Mouse (Mus musculus) liver, embryonic 15.5 days (tissue): ENCODE measurements around the gene Inpp5k. TPM values are rescaled to one million over a fixed set of nuclear protein-coding genes. Genes with fewer than 3 reads are reported as not detected.
A peak's percentile ranks its signal among the peaks of the same experiment; 100 is the strongest.

Experiments used
- ATAC-seq: fragments of 200-750 bp; cut with Nextera tagmentation; 2 replicates; pipeline ENCODE4 v1.8.0; 2017; ENCODE audit warnings: moderate number of reproducible peaks, mild to moderate bottlenecking, moderate library complexity; ENCODE audit not compliant: insufficient read depth
- H3K27ac ChIP-seq: fragments of 300-500 bp; sonication (generic); replicated peaks from 2 replicates; pipeline ENCODE4 v1.5.1; 2015; ENCODE audit warnings: mild to moderate bottlenecking, inconsistent platforms
- H3K27me3 ChIP-seq: fragments of 300-500 bp; sonication (generic); 2 replicates; pipeline ENCODE4 v1.6.1; 2015; ENCODE audit warnings: mild to moderate bottlenecking, inconsistent platforms
- H3K36me3 ChIP-seq: fragments of 300-500 bp; sonication (generic); replicated peaks from 2 replicates; pipeline ENCODE4 v1.6.1; 2015; ENCODE audit warnings: moderate library complexity, mild to moderate bottlenecking, inconsistent platforms
- H3K4me1 ChIP-seq: fragments of 300-500 bp; sonication (generic); replicated peaks from 2 replicates; pipeline ENCODE4 v1.6.1; 2015; ENCODE audit warnings: inconsistent platforms
- H3K4me2 ChIP-seq: fragments of 300-500 bp; sonication (generic); 2 replicates; pipeline ENCODE4 v1.6.1; 2015; ENCODE audit warnings: moderate library complexity, mild to moderate bottlenecking, inconsistent platforms
- H3K4me3 ChIP-seq: fragments of 300-500 bp; sonication (generic); replicated peaks from 2 replicates; pipeline ENCODE4 v1.5.1; 2015; ENCODE audit warnings: mild to moderate bottlenecking, inconsistent platforms
- H3K9ac ChIP-seq: fragments of 300-500 bp; sonication (generic); 2 replicates; pipeline ENCODE4 v1.6.1; 2015; ENCODE audit warnings: moderate library complexity, mild to moderate bottlenecking, inconsistent platforms
- H3K9me3 ChIP-seq: fragments of 300-500 bp; sonication (generic); replicated peaks from 2 replicates; pipeline ENCODE4 v1.6.1; 2016; ENCODE audit warnings: inconsistent platforms
- WGBS: fragments of 180-500 bp; shearing (Covaris S2); methylation state at CpG from one replicate; pipeline ENCODE4 v1.1.7; 2015; ENCODE audit warnings: mixed read lengths; ENCODE audit not compliant: insufficient replicate concordance; 5-methylcytosine and 5-hydroxymethylcytosine counted together
- polyA plus RNA-seq: library from polyadenylated mRNA; unstranded; fragments of >200 nt; fragmentation: Nextera tagmentation; extraction: Ambion mirVana; gene quantifications from 2 replicates; pipeline ENCODE4 v1.2.1, GENCODE M21; 2015

Gene Inpp5k
- polyA plus RNA-seq, 1 experiment from 2014 or later: 16.0 TPM

- H3K27ac ChIP-seq: peak overlapping the region; percentile 89
- peak; percentile 51 for ATAC-seq
- peak overlapping the region; percentile 83 for H3K4me3 ChIP-seq
- peaks cover 80% of the 10 kb centered on the region for H3K4me1 ChIP-seq
- H3K9me3 ChIP-seq: no peaks in the 10 kb centered on the region
- peaks cover 24% of the 10 kb centered on the region for H3K36me3 ChIP-seq
- WGBS: 18% methylated on average over 25 of the region's 25 CpGs
- no peaks in the 10 kb centered on the region for H3K27me3 ChIP-seq
- peak overlapping the region; percentile 81 for H3K9ac ChIP-seq
- H3K4me2 ChIP-seq: peak overlapping the region; percentile 100
Measured at GRCm38 (mm10) chr11:75654471-75655390, 23.9 kb downstream of the Inpp5k start.

DNA sequence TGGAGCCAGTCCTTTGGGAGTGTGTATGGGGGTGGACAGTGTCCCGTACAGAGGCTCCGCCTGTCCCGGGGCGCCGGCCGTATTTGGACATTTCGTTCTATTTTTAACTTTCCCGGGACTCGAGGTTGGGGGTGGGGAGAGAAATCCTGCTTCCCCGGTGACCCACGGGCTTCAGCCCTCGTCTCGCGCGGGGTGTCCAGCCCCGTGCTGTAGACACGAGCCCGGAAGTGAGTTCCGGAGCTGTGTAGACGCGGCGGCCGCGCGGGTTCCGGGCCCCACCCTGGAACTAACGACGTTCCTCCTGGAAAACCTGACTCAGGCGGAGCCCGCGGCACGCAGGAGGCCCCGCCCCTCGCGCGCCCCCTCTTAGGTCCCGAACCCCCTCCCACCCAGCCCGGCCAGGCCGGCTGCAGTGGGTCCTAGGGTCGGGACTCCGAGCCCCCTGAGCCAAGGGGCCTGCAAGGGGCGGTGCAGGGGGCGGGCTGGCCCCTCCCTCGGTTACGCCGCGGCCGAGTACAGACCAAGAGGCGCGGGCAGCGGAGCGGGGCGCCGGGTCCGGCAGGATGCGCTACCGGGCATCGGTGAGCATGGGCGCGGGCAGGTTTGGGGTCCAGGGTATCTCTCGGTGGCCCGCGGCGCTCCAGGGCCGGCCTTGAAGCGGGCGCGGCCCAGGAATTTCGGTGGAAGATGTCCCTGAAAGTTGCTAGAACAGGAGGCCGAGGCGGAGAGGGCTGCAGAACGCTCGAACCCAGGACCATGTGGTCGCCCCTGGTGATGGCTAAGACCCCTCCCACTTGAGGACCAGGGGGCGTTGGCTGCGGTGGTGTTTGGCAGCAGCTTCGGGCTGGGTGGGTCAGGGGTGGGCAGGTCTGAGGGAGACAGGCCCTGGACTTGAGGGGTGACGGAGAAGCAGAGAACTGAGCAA, 25.1 kb downstream of the Inpp5k start:
- Histone ChIP-seq H3K27me3 (no peaks in the 10 kb centered on the region), H3K9ac (peak overlapping the region; percentile 81), H3K9me3 (no peaks in the 10 kb centered on the region), H3K4me3 (peak overlapping the region; percentile 83), H3K36me3 (peaks cover 35% of the 10 kb centered on the region), H3K27ac (peak overlapping the region; percentile 89), H3K4me2 (peak overlapping the region; percentile 100), H3K4me1 (peaks cover 74% of the 10 kb centered on the region)
- WGBS: under 1% methylated on average over 78 of the region's 78 CpGs
- peak; percentile 29 for ATAC-seq

- H3K4me1 ChIP-seq: peaks cover 72% of the 10 kb centered on the region
Measured at GRCm38 (mm10) chr11:75656621-75657590, 26.1 kb downstream of the Inpp5k start.

GRCm38 (mm10) chr11:75657841-75658240, 27.1 kb downstream of the Inpp5k start:
- H3K4me3 ChIP-seq: no peak overlapping the region
- no peak overlapping the region for H3K9ac ChIP-seq
- H3K4me1 ChIP-seq: peaks cover 66% of the 10 kb centered on the region
- H3K36me3 ChIP-seq: peaks cover 55% of the 10 kb centered on the region
- no peak for ATAC-seq
- no peak overlapping the region for H3K27ac ChIP-seq
- H3K9me3 ChIP-seq: no peaks in the 10 kb centered on the region
- no peak overlapping the region for H3K4me2 ChIP-seq
- no peaks in the 10 kb centered on the region for H3K27me3 ChIP-seq

More at GRCm38 (mm10) chr11:75656621-75657590, 26.1 kb downstream of the Inpp5k start:
- peak overlapping the region; percentile 100 for H3K4me2 ChIP-seq
- H3K36me3 ChIP-seq: peaks cover 46% of the 10 kb centered on the region
- H3K27ac ChIP-seq: peak overlapping the region; percentile 89; the same call in 1 of the 2 replicates
- WGBS: 62% methylated on average over 20 of the region's 20 CpGs
- no peaks in the 10 kb centered on the region for H3K27me3 ChIP-seq
- H3K9me3 ChIP-seq: no peaks in the 10 kb centered on the region
- H3K4me3 ChIP-seq: peak overlapping the region; percentile 83
- H3K9ac ChIP-seq: peak overlapping the region; percentile 81
- ATAC-seq: no peak

- 93% methylated on average over 13 of the region's 13 CpGs for WGBS
- H3K4me1 ChIP-seq: peaks cover 61% of the 10 kb centered on the region
- no peak overlapping the region for H3K9ac ChIP-seq
- no peak overlapping the region for H3K4me3 ChIP-seq
- ATAC-seq: no peak
- no peak overlapping the region for H3K27ac ChIP-seq
- no peak overlapping the region for H3K4me2 ChIP-seq
- peaks cover 60% of the 10 kb centered on the region for H3K36me3 ChIP-seq
- H3K9me3 ChIP-seq: no peaks in the 10 kb centered on the region
- H3K27me3 ChIP-seq: no peaks in the 10 kb centered on the region
Measured at GRCm38 (mm10) chr11:75658311-75658710, 27.5 kb downstream of the Inpp5k start.

DNA sequence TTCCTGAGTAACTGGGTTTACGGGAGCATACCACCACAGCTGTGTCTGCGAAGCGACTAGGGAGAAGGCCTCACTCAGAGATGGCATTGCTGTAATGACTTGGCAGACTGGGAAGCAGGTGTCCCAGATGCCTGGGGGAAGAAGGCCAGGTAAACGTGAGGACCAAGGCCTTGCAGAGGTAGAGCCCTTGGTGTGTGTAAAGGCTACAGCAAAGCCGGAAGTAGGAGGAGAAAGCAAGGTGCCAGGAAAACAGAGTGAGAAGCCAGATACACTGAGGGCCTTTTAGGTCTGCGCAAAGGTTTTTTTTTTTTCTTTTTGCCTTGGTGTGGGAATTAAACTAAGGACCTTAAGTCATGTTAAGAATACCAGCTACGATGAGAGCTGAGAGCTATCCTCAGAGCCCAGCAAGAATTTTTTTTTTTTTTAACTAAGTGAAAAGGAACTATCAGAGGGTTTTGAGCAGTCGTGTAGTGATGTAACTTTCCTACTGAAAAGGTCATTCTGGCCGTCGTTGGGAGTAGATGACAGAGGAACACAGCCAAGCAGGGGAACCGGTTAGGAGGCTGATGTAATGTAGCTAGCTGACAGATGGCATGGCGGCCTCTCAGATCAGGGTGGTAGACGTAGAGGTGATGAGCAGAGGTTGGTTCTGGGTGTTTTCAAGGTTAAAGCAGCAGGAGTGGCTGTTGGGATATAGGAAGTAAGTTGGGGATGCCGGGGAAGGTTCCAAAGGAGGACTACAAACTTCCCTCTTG, 28.4 kb downstream of the Inpp5k start:
- Histone ChIP-seq H3K4me1 (peaks cover 53% of the 10 kb centered on the region), H3K4me2 (no peak overlapping the region), H3K9me3 (no peaks in the 10 kb centered on the region), H3K9ac (no peak overlapping the region), H3K36me3 (peaks cover 68% of the 10 kb centered on the region), H3K4me3 (no peak overlapping the region), H3K27me3 (no peaks in the 10 kb centered on the region), H3K27ac (no peak overlapping the region)
- ATAC-seq: no peak
- WGBS: 72% methylated on average over 14 of the region's 14 CpGs

- H3K27me3 ChIP-seq: no peaks in the 10 kb centered on the region
- no peak for ATAC-seq
- WGBS: 88% methylated on average over 12 of the region's 12 CpGs
- H3K4me3 ChIP-seq: no peak overlapping the region
- H3K36me3 ChIP-seq: peaks cover 73% of the 10 kb centered on the region
- H3K9me3 ChIP-seq: no peaks in the 10 kb centered on the region
- no peak overlapping the region for H3K27ac ChIP-seq
- peaks cover 43% of the 10 kb centered on the region for H3K4me1 ChIP-seq
- H3K4me2 ChIP-seq: no peak overlapping the region
- no peak overlapping the region for H3K9ac ChIP-seq
Measured at GRCm38 (mm10) chr11:75660081-75660590, 29.3 kb downstream of the Inpp5k start.

DNA sequence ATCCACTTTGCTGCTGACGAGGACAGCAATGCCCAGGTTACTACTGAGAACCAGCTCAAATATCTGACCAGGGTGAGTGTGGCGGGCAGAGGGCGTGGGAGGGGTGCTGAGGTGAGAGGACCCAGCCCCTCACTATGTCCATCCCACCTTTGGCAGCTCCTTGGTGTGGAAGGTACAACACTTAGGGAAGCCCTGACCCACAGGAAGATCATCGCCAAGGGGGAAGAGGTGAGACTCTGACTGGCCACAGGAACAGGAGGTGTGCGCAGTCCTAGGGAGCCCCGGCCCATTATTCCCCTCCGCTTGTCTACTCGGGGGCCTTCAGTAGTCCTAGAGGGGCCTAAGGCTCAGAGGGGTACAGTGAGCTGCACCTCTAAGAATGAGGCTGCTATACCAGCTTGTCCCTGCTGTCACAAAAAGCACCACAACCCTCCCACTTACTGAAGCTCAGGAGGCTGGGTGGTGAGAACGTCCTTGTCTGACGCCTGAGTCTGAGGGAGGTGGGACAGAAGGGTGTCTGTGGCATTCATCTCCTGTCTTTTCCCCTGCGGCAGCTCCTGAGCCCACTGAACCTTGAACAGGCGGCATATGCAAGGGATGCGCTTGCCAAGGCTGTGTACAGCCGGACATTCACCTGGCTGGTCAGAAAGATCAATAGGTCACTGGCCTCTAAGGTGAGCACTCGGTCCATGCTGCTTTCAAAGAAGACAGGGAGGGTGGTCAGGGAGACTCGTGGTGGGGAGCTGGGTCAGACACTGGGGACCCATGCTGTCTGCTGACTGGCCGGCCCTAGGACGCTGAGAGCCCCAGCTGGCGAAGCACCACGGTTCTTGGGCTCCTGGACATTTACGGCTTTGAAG, 30.4 kb downstream of the Inpp5k start:
- WGBS: 77% methylated on average over 21 of the region's 21 CpGs
- H3K9me3 ChIP-seq: no peaks in the 10 kb centered on the region
- no peak overlapping the region for H3K4me2 ChIP-seq
- H3K4me1 ChIP-seq: peaks cover 33% of the 10 kb centered on the region
- no peak overlapping the region for H3K4me3 ChIP-seq
- no peak overlapping the region for H3K9ac ChIP-seq
- peaks cover 83% of the 10 kb centered on the region for H3K36me3 ChIP-seq
- no peaks in the 10 kb centered on the region for H3K27me3 ChIP-seq
- peak; percentile 13; the same call in 1 of the 2 replicates for ATAC-seq
- H3K27ac ChIP-seq: no peak overlapping the region

DNA sequence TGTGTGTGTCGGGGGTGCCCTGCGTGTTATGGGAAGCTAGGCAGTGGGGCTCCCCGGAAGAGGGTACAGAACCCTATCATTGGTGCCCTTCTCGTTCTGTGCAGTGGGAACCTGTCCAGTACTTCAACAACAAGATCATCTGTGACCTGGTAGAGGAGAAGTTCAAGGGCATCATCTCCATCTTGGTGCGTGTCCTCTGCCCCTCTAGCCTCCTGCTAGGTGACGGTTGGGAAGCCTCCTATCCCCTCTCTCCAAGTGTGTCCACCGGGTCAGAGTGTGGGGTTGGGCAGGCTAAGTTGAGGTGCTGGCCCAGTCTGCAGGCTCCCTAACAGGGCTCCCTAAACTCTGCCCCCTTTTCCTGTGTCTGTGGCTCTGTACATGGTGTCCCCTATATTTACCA, 31.3 kb downstream of the Inpp5k start:
- Histone ChIP-seq H3K4me1 (peaks cover 23% of the 10 kb centered on the region), H3K4me3 (no peak overlapping the region), H3K27me3 (no peaks in the 10 kb centered on the region), H3K36me3 (peaks cover 93% of the 10 kb centered on the region), H3K9ac (no peak overlapping the region), H3K4me2 (no peak overlapping the region), H3K27ac (no peak overlapping the region), H3K9me3 (no peaks in the 10 kb centered on the region)
- no peak for ATAC-seq
- 84% methylated on average over 7 of the region's 7 CpGs for WGBS
